Mouse (Mus musculus) heart, adult 18-20 months (tissue): ENCODE measurements at regions not wholly inside any gene's neighbourhood (a gene's known extent, or its start where the extent isn't known, plus 50 kb on each side); places are given as distances from the start of the nearest gene placed in this dataset.

Source experiments
- DNase-seq, 2 experiments: peaks; one replicate each; pipeline ENCODE4 v3.0.0; 2021 to 2022; ENCODE audit warnings: mixed read lengths in 1 of 2

- DNase-seq: no peak
Observed at GRCm38 (mm10) chr11:113091901-113092568, 310.0 kb downstream of the Sox9 start.

- DNase-seq: no peak
Observed at GRCm38 (mm10) chr11:113093895-113094445, 311.9 kb downstream of the Sox9 start.

DNA sequence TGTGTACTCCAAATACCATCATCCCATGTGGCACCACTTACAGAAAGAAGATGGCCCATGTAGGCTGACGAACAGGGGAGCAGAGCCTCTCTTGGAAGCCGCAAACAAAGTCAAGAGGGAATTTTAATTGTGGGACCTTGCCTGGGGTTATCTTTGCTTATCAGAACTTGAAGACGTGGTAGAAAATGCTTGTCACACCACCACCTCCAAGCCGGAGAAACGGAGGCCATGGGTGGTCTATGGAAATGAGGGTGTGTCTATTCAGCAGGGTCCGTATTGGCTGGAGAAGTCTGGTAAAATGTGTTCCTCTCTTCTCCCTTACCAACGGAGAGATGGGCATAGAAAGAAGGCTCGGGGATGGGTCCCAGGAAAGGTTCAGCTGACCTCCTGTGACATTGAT lies 313.6 kb downstream of the Sox9 start:
- DNase-seq: no peak

GRCm38 (mm10) chr11:113096209-113096608 lies 314.2 kb downstream of the Sox9 start:
- DNase-seq: no peak

DNA sequence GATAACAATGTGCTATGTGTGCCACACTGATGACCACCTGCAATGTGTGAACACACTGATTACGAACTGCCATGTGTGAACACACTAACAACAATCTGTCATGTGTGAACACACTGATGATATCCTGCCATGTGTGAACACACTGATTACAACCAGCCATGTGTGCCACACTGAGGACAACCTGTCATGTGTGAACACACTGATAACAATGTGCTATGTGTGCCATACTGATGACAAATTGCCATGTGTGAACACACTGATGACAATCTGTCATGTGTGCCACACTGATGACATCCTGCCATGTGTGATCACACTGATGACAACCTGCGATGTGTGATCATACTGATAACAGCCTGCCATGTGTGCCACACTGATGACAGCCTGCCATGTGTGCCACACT lies 316.3 kb downstream of the Sox9 start:
- DNase-seq: no peak

GRCm38 (mm10) chr11:113100800-113101199 lies 318.8 kb downstream of the Sox9 start:
- DNase-seq: peak in 1 of 2 experiments; percentile 18

- DNase-seq: peak; percentile 45 to 51
Observed at GRCm38 (mm10) chr11:113101534-113101933, 319.5 kb downstream of the Sox9 start.

- no peak for DNase-seq
Observed at GRCm38 (mm10) chr11:113103161-113103845, 321.3 kb downstream of the Sox9 start.

DNA sequence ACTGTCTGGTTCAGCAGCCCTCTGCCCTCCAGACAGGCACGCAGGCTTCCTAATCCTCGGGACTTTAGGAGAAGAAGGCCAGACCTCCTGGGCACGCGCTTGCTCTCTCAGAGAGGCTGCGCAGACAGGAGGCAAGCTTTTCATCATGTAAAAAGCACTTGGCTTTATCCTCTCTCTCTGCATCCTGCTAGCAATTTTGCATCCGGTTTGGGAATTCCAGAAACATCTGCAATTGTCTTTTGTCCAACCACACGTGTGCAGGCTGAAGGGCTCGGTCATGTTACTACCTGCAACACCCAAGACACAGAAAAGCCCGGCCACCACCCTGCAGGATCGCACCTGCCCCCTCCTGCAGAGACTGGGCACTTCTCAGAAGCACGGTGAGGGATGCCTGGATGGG lies 323.3 kb downstream of the Sox9 start:
- DNase-seq: no peak

DNA sequence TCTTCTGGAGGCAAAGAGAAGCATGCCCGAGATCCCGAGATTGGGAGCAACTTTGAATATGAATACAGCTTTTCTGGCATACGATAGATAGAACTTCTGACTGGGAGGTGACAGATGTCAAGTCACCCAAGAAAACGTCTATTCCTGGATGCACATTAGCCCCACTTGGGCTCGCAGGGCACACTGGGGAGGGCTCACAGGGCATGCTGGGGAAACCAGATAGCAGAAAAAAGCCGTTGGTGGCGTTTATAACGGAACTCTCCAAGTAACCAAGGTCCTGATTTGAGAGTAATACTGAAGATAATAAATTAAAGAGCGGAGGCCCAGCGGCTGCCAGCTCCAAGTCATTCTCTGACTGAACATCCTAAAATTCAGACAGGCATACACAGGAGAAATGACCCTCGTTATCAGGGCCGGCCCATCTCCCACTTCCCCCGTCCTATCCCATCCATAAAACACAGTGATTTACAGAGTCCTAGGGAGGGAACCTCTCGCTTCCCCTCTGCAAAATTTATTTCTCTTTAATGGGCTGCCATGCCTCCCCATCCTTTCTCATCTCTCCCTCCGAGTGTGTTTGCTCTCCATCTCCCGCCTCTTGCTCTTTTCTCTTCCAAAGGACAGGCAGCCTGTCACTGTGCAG lies 325.3 kb downstream of the Sox9 start:
- no peak for DNase-seq

DNA sequence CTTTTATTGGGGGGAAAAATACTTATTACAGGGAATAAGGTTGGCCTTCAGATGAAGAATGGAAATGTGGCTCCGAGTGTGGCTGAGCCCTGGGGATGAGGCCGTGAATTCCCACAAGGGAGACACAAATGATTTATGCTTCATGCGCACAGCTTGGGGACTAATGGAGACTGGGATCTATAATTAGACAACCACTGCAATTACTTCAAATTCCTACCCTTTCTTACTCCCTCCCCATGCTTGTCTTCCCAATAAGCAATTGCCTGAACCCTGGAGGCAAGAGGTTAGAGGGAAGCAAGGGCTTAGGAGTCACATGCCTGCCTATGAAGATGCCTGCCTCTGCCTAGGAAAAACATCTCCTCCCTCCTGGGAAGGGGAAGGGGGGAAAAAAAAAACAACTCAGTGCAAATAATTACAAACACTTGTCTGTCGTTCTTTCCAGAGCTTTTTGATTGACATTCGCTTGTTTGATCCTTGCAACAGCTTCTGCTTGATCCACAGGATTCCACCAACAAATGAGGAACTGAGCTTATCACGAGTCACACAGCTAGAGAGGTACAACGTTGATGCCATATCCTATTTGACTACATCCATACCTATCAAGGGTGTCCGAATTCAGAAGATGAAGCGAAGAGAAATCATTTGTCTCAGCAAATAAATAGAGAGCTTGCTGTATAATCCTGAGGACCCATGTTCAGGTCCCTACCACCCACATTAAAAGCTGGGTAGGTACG lies 326.1 kb downstream of the Sox9 start:
- DNase-seq: no peak

DNA sequence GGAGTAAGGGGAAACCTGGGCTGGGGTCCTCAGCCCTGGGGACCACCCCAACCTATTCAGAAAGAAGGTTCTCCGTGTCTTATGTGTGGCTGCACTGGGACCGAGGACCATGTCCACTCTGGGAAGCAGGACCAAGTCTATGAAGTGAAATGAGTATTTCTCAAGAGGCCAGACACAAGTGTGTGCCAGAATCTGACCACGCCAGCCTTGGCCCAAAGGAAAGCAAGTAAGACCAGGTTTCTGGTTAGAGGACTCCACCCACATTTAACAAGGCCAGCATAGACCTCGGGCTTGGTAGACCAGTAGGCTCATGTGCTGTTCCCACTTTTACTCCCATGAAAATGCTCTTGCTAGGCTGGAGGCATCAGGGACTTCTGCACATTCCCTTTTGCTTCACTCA lies 327.1 kb downstream of the Sox9 start:
- DNase-seq: no peak

DNA sequence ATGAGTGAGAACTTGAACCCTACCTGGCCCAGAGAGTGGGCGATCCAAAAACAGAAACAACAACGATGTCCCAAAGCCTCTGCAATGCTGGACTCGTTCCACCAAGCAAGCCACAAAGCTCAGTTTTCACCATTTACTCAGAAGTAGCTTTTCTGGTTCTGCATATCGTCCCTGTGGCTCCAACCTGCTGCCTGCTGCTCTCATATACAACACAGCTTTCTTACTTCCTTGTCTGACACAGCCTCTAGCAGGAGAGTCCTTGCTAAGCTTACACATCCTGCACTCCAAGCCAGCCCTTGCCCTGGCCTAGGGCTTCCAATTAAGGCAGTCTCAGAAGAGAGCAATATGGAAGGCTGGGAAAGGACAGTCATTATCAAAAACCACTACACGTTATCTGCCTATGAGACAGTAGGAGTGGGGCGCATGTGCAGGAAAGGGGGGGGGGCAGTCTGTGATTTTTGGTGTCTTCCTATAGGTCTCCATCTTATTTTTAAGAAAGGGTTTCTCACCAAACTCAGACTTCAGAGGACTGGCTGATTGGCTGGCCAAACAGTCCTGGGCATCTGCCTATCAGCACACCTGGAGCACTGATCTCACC lies 331.3 kb downstream of the Sox9 start:
- no peak for DNase-seq

- DNase-seq: no peak
Observed at GRCm38 (mm10) chr11:113117179-113117898, 335.3 kb downstream of the Sox9 start.

DNA sequence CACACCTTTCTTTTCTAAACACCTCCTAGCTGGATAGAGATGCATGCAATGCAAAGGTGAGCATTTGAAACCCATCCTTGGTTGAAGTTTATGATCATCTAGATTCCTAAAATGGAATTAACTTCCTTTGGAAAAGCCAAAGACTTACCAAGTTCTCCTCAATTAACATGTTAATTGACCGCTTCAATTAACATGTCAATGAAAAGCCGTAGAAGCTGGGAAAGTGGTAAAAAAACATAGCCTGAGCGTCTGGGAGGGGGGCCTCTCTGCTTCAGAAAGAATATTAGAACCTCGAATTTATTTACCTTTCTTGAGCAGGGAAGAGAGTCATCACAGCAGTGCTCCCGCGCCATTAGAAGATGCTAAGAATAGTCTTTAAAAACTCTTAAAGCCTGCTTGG lies 338.5 kb downstream of the Sox9 start:
- no peak for DNase-seq

- DNase-seq: no peak
Observed at GRCm38 (mm10) chr11:113121307-113121706, 339.3 kb downstream of the Sox9 start.

DNA sequence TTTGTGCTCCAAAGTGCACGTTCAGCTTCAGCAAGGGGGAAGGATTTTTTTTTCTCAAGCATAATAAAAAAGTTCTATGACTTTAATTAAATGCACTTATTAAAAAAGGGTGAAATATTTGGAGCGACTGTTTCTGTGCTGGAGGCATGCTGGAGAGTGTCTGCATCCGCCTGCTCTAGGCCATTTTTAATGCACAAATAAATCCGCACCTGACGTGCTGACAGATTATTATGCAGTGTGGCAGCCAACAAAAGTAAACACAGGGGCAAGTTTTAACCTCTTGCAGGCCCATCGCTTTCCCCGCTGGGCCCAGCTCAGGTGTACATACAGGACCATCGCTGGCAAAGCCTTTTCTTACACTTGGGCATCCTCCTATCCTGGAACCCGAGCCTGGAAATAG lies 340.1 kb downstream of the Sox9 start:
- no peak for DNase-seq

DNA sequence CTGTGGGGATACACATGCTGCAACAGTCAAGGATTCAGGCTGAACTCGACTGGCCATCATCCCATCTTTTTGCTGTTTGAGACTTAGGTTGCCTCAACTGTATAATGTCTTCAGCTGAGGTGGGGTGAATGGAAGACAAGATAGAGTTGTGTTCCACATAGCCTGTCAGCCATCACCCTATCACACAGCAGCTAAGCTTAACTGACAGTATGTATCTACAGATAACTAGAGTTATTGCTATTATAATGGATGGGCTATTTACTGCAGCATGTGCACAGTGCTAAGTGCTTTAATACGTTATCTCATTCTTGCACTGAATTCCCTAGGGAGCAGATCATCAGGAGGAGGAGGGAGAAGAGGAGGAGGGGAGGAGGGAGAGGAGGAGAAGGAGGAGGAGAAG lies 340.9 kb downstream of the Sox9 start:
- no peak for DNase-seq

- DNase-seq: no peak
Observed at GRCm38 (mm10) chr11:113125832-113126231, 343.8 kb downstream of the Sox9 start.

DNA sequence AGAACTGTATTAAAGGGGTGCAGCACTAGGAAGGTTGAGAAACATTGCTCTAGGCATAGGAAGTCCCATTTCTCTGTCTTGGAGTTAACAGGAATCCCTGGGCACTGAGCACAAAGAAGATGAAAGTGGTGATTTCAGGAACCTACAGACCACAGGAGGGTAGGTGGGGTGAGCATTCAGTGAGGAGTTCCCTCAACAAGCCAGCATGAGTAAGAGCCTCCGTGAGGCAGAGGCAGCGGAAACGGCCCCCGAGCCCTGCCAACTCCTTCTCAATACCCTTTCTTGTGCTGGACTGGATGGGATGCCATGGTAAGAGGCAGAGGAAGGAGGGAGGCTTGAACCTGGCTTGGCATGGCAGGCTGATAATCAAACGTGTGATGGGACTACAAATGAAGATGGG lies 347.2 kb downstream of the Sox9 start:
- DNase-seq: no peak

GRCm38 (mm10) chr11:113129975-113130374 lies 348.0 kb downstream of the Sox9 start:
- DNase-seq: no peak
